Mouse (Mus musculus) myocyte (in vitro differentiated cells): ENCODE measurements around the gene Foxk1.

Experiments used
- E2F4 ChIP-seq: IDR thresholded peaks from one replicate; pipeline ENCODE4 v1.6.1; 2011; ENCODE audit warnings: mild to moderate bottlenecking, control low read depth, moderate library complexity; ENCODE audit not compliant: insufficient read depth
- POLR2A ChIP-seq: IDR thresholded peaks from one replicate; pipeline ENCODE4 v1.6.1; 2011; ENCODE audit warnings: low read depth, mild to moderate bottlenecking, control low read depth, moderate library complexity; ENCODE audit not compliant: insufficient read length
- USF1 ChIP-seq: IDR thresholded peaks from one replicate; pipeline ENCODE4 v1.6.1; 2011; ENCODE audit warnings: low read depth, mild to moderate bottlenecking, control low read depth, moderate library complexity

GRCm38 (mm10) chr5:142427876-142428275 is 26.6 kb downstream of the Foxk1 start:
- no peak for TF ChIP-seq POLR2A
- no peak for TF ChIP-seq E2F4
- no peak for TF ChIP-seq USF1
